Mouse (Mus musculus) CD4-positive naive resting alpha-beta T cell, adult 76 days (primary cell): ENCODE results near the gene Ikzf2. TPM values are rescaled to one million over a fixed set of nuclear protein-coding genes. Genes with fewer than 3 reads are reported as not detected.

ENCODE experiments used
- total RNA-seq: library from RNA; stranded (reverse); gene quantifications from one replicate; pipeline ENCODE4 v1.2.4, GENCODE M21; 2023

Ikzf2 gene
- 14.8 TPM for total RNA-seq

DNA sequence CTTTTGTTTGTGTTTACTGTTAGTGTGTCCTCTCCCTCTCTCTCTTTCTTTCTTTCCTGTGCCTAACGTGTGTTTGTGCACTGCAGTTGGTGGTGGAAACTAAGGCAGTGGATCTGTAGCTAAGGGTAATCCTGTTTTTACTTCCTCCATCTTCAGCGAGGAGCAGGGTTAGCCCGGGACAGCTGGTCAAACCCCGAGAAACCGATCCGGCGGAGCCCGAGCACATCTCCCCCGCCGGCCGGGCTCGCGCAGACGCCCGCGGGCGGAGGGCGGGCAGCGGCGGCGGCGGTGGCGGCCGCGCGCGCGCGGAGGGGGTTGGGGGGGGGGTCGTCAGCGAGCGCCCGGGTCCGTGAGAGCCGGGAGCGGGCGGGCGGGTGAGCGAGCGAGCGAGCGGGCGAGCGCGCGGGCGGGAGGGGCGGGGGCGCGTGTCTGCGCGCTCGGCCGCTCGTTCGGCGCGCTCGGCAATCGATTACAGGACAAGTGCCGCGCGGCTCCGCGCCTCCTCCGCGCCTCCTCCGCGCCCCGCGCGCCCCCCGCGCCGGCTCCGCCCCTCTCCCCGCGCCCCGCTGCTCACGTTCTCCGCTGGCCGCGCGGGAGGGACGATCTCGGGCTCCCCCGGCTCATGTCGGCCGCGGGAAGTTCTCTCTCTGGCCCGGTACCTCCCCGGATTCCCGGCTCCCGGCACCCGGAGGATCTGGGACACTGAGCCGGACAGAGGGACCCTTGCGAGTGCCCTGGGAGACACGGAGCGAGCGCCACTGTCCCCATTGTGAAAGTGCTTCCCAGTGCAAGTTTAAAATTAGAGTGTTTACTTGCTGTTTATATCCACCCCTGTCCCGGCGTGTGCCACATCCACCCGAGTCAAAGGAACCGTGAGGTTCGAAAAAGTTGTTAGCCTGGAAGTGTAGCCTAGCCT is at the start of gene Ikzf2:
Gene Ikzf2 (minus strand): TSS at position 170 of the 916 bp plus-strand sequence.

Other genes with a start within 250 kb of the Ikzf2 start
- gene Spag16, start 139.7 kb upstream of the Ikzf2 start, total RNA-seq, result not detected